ENCODE assay signal across 10 mouse cellular contexts in genomic region chr12:17557344-17557966, GRCm38 (mm10). TPM values are rescaled to one million over a fixed set of nuclear protein-coding genes. Genes with fewer than 3 reads are reported as not detected.
A peak's percentile ranks its signal among the peaks of the same experiment; 100 is the strongest.
DNase-seq lines count a peak whose midpoint lies in the region; ATAC-seq and TF ChIP-seq lines count a peak whose summit lies in the region.
"Had no signal": no experiment of that assay in that cellular context is flagged by ENCODE, and none has a peak within 500 bp of the region (broad histone marks: within the 10 kb centered on the region; RNA-seq: fewer than 3 reads in every experiment).

No protein-coding gene starts in this region.

- peaks cover under 1% of the 10 kb centered on the region; the same call in 1 of the 2 replicates for H3K36me3 ChIP-seq in heart, embryonic 13.5 days
- no peaks in the 10 kb centered on the region for H3K36me3 ChIP-seq in forebrain, embryonic 14.5 days (ENCODE audit: control insufficient read depth, insufficient read depth, low read length)
- no peaks in the 10 kb centered on the region for H3K36me3 ChIP-seq in midbrain, embryonic 15.5 days (replicated peaks)
- H3K36me3 ChIP-seq in stomach, postnatal 0 days (ENCODE audit: control insufficient read depth, insufficient read depth, low read length): no peaks in the 10 kb centered on the region

- TF ChIP-seq EP300 in stomach, postnatal 0 days (optimal IDR thresholded peaks at IDR 0.05): no peak

- intact Hi-C loops in heart, postnatal 10 days (cut with DNase I): no loop called here

- peak overlapping the region; percentile 20; the same call in 1 of the 2 replicates for H3K27ac ChIP-seq in heart, embryonic 13.5 days (replicated peaks)
- H3K27ac ChIP-seq in forebrain, embryonic 14.5 days (ENCODE audit: low read depth, low read length): peak overlapping the region; percentile 90
- H3K27ac ChIP-seq in midbrain, embryonic 15.5 days: peak overlapping the region; percentile 74
- no peak overlapping the region for H3K27ac ChIP-seq in stomach, postnatal 0 days (replicated peaks)

- no peak for ATAC-seq in heart, embryonic 13.5 days (ENCODE audit: extremely low read depth, insufficient number of reproducible peaks, low FRiP score, low TSS enrichment)
- ATAC-seq in forebrain, embryonic 14.5 days: peak; percentile 74
- ATAC-seq in midbrain, embryonic 15.5 days (replicated peaks): peak; percentile 55
- ATAC-seq in stomach, postnatal 0 days (ENCODE audit: low FRiP score, low TSS enrichment): no peak

- no peaks in the 10 kb centered on the region for H3K9me3 ChIP-seq in heart, embryonic 13.5 days
- no peaks in the 10 kb centered on the region for H3K9me3 ChIP-seq in forebrain, embryonic 14.5 days (replicated peaks; ENCODE audit: control insufficient read depth, low read length)
- no peaks in the 10 kb centered on the region for H3K9me3 ChIP-seq in midbrain, embryonic 15.5 days
- H3K9me3 ChIP-seq in stomach, postnatal 0 days (ENCODE audit: control insufficient read depth, low read length): no peaks in the 10 kb centered on the region
- H3K9me3 ChIP-seq: megakaryocyte, embryonic 14.5 days had no signal

- H3K4me2 ChIP-seq in heart, embryonic 13.5 days: peak overlapping the region; percentile 55
- peak overlapping the region; percentile 44 for H3K4me2 ChIP-seq in forebrain, embryonic 14.5 days (ENCODE audit: low read length)
- H3K4me2 ChIP-seq in midbrain, embryonic 15.5 days: peak overlapping the region; percentile 37
- H3K4me2 ChIP-seq in stomach, postnatal 0 days (replicated peaks; ENCODE audit: low read depth): no peak overlapping the region

- H3K4me3 ChIP-seq in heart, embryonic 13.5 days: no peak overlapping the region; the same call in 1 of the 2 replicates
- H3K4me3 ChIP-seq in forebrain, embryonic 14.5 days (ENCODE audit: low read depth, low read length): no peak overlapping the region
- 0 out of 2 replicates have a peak overlapping the region, but pooled peaks have one; percentile 14 for H3K4me3 ChIP-seq in midbrain, embryonic 15.5 days
- no peak overlapping the region for H3K4me3 ChIP-seq in stomach, postnatal 0 days (ENCODE audit: low read depth, low read length)

- H3K9ac ChIP-seq in heart, embryonic 13.5 days: no peak overlapping the region
- H3K9ac ChIP-seq in forebrain, embryonic 14.5 days (ENCODE audit: low read length): peak overlapping the region; percentile 29
- H3K9ac ChIP-seq in midbrain, embryonic 15.5 days: no peak overlapping the region
- H3K9ac ChIP-seq in stomach, postnatal 0 days (ENCODE audit: low read length): no peak overlapping the region

- peaks cover 23% of the 10 kb centered on the region for H3K4me1 ChIP-seq in heart, embryonic 13.5 days
- H3K4me1 ChIP-seq in forebrain, embryonic 14.5 days (ENCODE audit: control insufficient read depth, insufficient read depth, low read length): peaks cover 15% of the 10 kb centered on the region
- H3K4me1 ChIP-seq in midbrain, embryonic 15.5 days: peaks cover 15% of the 10 kb centered on the region
- 0 out of 2 replicates have a peak, but pooled peaks cover 2% of the 10 kb centered on the region for H3K4me1 ChIP-seq in stomach, postnatal 0 days (replicated peaks; ENCODE audit: control insufficient read depth, insufficient read depth)

- DNase-seq in heart, postnatal 10 days: no peak
- peak; percentile 76 for DNase-seq in brain, adult 2 months (ENCODE audit: low read depth, low spot score)
- DNase-seq in forebrain, embryonic 14.5 days (ENCODE audit: low spot score): peak; percentile 90
- no peak for DNase-seq in stomach, postnatal 0 days (ENCODE audit: low spot score)
- DNase-seq in gastrocnemius, adult 18-20 months (ENCODE audit: low spot score): no peak
- no peak for DNase-seq in natural killer cell, adult 2 months (ENCODE audit: low spot score in 2 of 2)

- TF ChIP-seq CTCF in stomach, postnatal 0 days (IDR thresholded peaks at IDR 0.05; ENCODE audit: low read depth): no peak

- WGBS in heart, embryonic 13.5 days: 22% methylated on average over 7 of the region's 7 CpGs
- WGBS in forebrain, embryonic 14.5 days: 2% methylated on average over 7 of the region's 7 CpGs
- under 1% methylated on average over 7 of the region's 7 CpGs for WGBS in midbrain, embryonic 15.5 days
- 42% methylated on average over 7 of the region's 7 CpGs for WGBS in stomach, postnatal 0 days

- H3K27me3 ChIP-seq in heart, embryonic 13.5 days (replicated peaks): no peaks in the 10 kb centered on the region
- H3K27me3 ChIP-seq in forebrain, embryonic 14.5 days (replicated peaks; ENCODE audit: control insufficient read depth, insufficient read depth, low read length): no peaks in the 10 kb centered on the region
- H3K27me3 ChIP-seq in midbrain, embryonic 15.5 days (replicated peaks): no peaks in the 10 kb centered on the region
- no peaks in the 10 kb centered on the region for H3K27me3 ChIP-seq in stomach, postnatal 0 days (ENCODE audit: control insufficient read depth, insufficient read depth, low read length)
- H3K27me3 ChIP-seq: CH12.LX had no signal

RNA-seq across cellular contexts. Expression of gene Odc1, which starts 12.9 kb away (rescaled TPM):
- polyA plus RNA-seq in heart, embryonic 13.5 days (2015; fragmentation: Nextera tagmentation; extraction: Ambion mirVana): 142 and 152 TPM in 2 replicates
- total RNA-seq in heart, postnatal 10 days (2021): 10 to 100 TPM; 82.0 to 90.0 TPM
- polyA plus RNA-seq in forebrain, embryonic 14.5 days (2014; fragmentation: Nextera tagmentation; extraction: Ambion mirVana): 244 and 288 TPM in 2 replicates
- 138 and 148 TPM in 2 replicates for polyA plus RNA-seq in midbrain, embryonic 15.5 days (2015; fragmentation: Nextera tagmentation; extraction: Ambion mirVana)
- polyA plus RNA-seq in stomach, postnatal 0 days (2015; fragmentation: Nextera tagmentation; extraction: Ambion mirVana): 67.7 and 70.4 TPM in 2 replicates
- total RNA-seq in gastrocnemius, adult 18-20 months (2021): 100 to 1,000 TPM; 113 to 121 TPM

Comparison
In these comparisons a context has a peak if more than half of its experiments do, and no peak if none do; other contexts are left out.
1. ATAC-seq: peak in forebrain, embryonic 14.5 days (single experiment) and midbrain, embryonic 15.5 days (single experiment); none in heart, embryonic 13.5 days (single experiment) and stomach, postnatal 0 days (single experiment).
2. DNase-seq: peak in brain, adult 2 months (single experiment) and forebrain, embryonic 14.5 days (single experiment); none in heart, postnatal 10 days (0 of 2), stomach, postnatal 0 days (single experiment), gastrocnemius, adult 18-20 months (single experiment) and natural killer cell, adult 2 months (0 of 2).